Mouse (Mus musculus) liver, embryonic 14.5 days (tissue): ENCODE measurements around the gene Sp4.

Source experiments
- CTCF ChIP-seq: IDR thresholded peaks from 2 replicates; pipeline ENCODE4 v1.5.1; 2016; ENCODE audit warnings: antibody characterized with exemption, low read depth, control low read depth
- EP300 ChIP-seq: IDR thresholded peaks from 2 replicates; pipeline ENCODE4 v1.6.1; 2016; ENCODE audit warnings: antibody characterized with exemption, low read depth

GRCm38 (mm10) chr12:118255292-118255782, 45.9 kb downstream of the Sp4 start:
- no peak for TF ChIP-seq EP300
- no peak for TF ChIP-seq CTCF
